Mouse (Mus musculus): ENCODE results near the gene Atxn3. TPM values are rescaled to one million over a fixed set of nuclear protein-coding genes. Genes with fewer than 3 reads are reported as not detected.

Atxn3 gene
- total RNA-seq, 1 experiment from 2014 or later: 30.1 TPM

DNA sequence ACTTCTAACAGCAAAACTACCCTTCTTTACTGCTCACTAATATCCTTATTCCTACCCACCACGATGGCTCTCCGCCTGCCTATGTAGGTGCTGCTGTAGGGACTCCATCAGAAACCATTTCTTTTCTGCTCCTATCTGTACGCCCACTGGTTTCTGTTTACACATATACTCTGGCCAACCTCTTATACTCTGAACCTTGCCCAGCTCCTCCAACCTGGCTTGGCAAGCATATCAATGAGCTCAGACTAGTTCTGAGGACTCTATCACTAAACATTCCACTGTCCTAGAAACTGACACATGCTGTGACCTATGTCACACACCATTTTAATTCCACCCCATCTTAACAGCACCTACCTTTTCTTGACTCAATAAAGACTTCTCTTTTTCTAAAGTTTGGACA lies 68.7 kb downstream of the Atxn3 start:
- DNase-seq: no peak

DNA sequence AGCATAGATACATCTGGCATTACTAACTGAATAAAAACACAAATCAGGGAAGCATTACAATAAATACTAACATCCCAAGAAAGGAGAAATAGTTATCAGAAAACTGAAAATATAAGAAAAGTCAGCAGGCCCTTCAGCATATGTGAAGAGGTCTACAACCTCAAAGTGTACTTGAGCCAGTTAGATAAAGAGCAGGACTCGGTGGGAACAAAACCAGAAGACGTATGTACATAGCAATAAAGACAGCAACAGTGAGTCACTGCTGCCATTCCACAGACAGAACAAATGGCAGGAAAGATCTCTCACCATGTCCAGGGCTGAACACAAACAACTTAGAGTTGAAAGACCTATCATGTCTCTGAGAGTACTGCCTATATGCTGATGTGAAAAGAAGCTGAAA lies 69.7 kb downstream of the Atxn3 start:
- no peak for DNase-seq

DNA sequence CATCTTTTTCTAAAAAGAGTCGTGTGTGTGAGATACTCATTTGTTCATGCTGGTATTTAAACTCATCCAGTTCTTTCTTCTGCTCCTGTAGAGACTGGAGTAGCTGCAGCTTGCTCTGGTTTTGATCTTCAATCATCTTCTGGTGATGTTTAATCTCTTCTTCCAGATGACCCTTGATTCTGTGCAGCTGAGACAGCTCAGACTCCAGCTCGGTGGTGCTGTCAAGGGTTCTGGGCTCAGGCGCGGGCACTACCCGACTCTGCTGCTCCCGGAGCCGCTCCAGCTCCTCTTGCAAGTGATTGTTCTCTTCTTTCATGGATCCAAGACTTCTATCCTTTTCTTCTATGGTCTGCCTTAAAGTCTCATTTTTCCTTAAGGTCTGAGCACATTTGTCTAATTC lies 73.1 kb downstream of the Atxn3 start:
- DNase-seq: no peak

DNA sequence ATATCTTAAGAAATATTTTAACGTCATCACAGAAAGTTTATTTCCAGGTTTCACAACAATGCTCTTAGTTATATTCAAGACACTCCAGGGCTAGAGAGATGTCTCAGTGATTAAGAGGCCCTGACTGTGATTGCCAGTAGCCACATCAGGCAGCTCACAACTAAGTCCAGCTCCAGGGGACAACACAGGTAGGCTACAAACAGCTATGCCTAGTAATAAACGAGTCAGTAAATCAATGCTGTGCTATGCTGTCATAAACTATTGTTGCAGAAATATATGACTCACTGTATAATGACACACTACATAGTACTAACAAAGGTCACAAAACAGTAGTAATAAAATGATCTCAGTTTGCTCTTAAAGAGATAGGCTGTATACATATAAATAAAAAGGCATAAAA lies 81.7 kb downstream of the Atxn3 start:
- DNase-seq: no peak

DNA sequence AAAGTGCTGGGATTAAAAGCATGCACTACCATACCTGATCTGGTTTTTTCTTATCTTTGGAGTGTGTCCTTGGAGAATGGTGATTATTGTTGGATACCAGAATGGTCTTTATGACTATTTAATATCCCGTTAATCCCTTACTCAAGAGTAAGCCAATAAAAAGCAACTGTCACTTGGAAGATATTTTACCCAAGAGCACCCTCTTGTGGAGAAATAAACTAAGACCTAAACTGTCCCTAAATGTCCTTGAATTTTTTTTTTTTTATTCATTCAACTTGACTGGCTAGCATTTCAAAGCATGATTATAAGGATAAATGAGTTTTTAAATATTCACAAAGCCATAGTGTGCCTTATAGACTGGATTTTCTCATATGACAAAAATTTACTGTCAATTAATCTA lies 82.9 kb downstream of the Atxn3 start:
- no peak for DNase-seq

Other genes starting within 250 kb of the Atxn3 start
- 0.67 and 1.3 TPM in 2 replicates for gene Tc2n, start 239.7 kb downstream of the Atxn3 start, total RNA-seq (2021)
- gene Fbln5, start 139.2 kb downstream of the Atxn3 start, total RNA-seq (2021): 50.9 and 55.6 TPM in 2 replicates
- 41.5 and 42.3 TPM in 2 replicates for gene Trip11, start 45.0 kb downstream of the Atxn3 start, total RNA-seq (2021)
- 39.6 and 39.7 TPM in 2 replicates for gene Cpsf2, start 17.7 kb upstream of the Atxn3 start, total RNA-seq (2021)
- gene Slc24a4, start 170.5 kb upstream of the Atxn3 start, total RNA-seq (2021): 0.29 and 1.2 TPM in 2 replicates